Mouse (Mus musculus): ENCODE data around the gene Fam69b.
A peak's percentile ranks its signal among the peaks of the same experiment; 100 is the strongest.

Fam69b gene

GRCm38 (mm10) chr2:26626081-26626480, 2.2 kb upstream of the Fam69b start:
- no peak for DNase-seq (ENCODE audit: low spot score in 2 of 2)

- no peak for DNase-seq (ENCODE audit: low spot score in 2 of 2)
Measured at GRCm38 (mm10) chr2:26628792-26629437, 658 bp downstream of the Fam69b start.

- no peak for DNase-seq (ENCODE audit: low spot score in 2 of 2)
Measured at GRCm38 (mm10) chr2:26632541-26633395, 4.5 kb downstream of the Fam69b start.

GRCm38 (mm10) chr2:26633953-26634530, 5.8 kb downstream of the Fam69b start:
- no peak for DNase-seq (ENCODE audit: low spot score in 2 of 2)

- DNase-seq (ENCODE audit: low spot score in 2 of 2) = no peak
Measured at GRCm38 (mm10) chr2:26634629-26635488, 6.6 kb downstream of the Fam69b start.

GRCm38 (mm10) chr2:26635489-26636324, 7.5 kb downstream of the Fam69b start:
- DNase-seq (ENCODE audit: low spot score in 2 of 2) = no peak

- no peak for DNase-seq (ENCODE audit: low spot score in 2 of 2)
Measured at GRCm38 (mm10) chr2:26636325-26636635, 8.0 kb downstream of the Fam69b start.

- DNase-seq (ENCODE audit: low spot score in 2 of 2) = no peak
Measured at GRCm38 (mm10) chr2:26637316-26637932, 9.2 kb downstream of the Fam69b start.

- no peak for DNase-seq (ENCODE audit: low spot score in 2 of 2)
Measured at GRCm38 (mm10) chr2:26638039-26638438, 9.8 kb downstream of the Fam69b start.

GRCm38 (mm10) chr2:26638572-26638971, 10.3 kb downstream of the Fam69b start:
- no peak for DNase-seq (ENCODE audit: low spot score in 2 of 2)

GRCm38 (mm10) chr2:26639083-26639482, 10.8 kb downstream of the Fam69b start:
- DNase-seq (ENCODE audit: low spot score in 2 of 2) = no peak

GRCm38 (mm10) chr2:26639838-26640830, 11.9 kb downstream of the Fam69b start:
- peak; percentile 90 to 94 for DNase-seq (ENCODE audit: low spot score in 2 of 2)

- no peak for DNase-seq (ENCODE audit: low spot score in 2 of 2)
Measured at GRCm38 (mm10) chr2:26641006-26641647, 12.9 kb downstream of the Fam69b start.

GRCm38 (mm10) chr2:26643942-26644341, 15.7 kb downstream of the Fam69b start:
- DNase-seq (ENCODE audit: low spot score in 2 of 2) = no peak

- peak; percentile 56 to 59 for DNase-seq (ENCODE audit: low spot score in 2 of 2)
Measured at GRCm38 (mm10) chr2:26646643-26647293, 18.5 kb downstream of the Fam69b start.

GRCm38 (mm10) chr2:26654687-26655086, 26.4 kb downstream of the Fam69b start:
- no peak for DNase-seq (ENCODE audit: low spot score in 2 of 2)

GRCm38 (mm10) chr2:26657426-26657825, 29.2 kb downstream of the Fam69b start:
- DNase-seq (ENCODE audit: low spot score in 2 of 2) = no peak

- no peak for DNase-seq (ENCODE audit: low spot score in 2 of 2)
Measured at GRCm38 (mm10) chr2:26661143-26661752, 33.0 kb downstream of the Fam69b start.

Data from right cerebral cortex, postnatal 36 days (tissue).